Mouse (Mus musculus) T-helper 2 cell (primary cell): ENCODE measurements around the gene Rfx4.

Source experiments
- in situ Hi-C: fragments of 300-600 bp; cut with MboI, MseI; formaldehyde crosslinking; loops from one replicate; pipeline ENCODE4 v1.15.1; 2025; ENCODE audit warnings: high pct_unique_total_duplicates

Gene Rfx4

DNA sequence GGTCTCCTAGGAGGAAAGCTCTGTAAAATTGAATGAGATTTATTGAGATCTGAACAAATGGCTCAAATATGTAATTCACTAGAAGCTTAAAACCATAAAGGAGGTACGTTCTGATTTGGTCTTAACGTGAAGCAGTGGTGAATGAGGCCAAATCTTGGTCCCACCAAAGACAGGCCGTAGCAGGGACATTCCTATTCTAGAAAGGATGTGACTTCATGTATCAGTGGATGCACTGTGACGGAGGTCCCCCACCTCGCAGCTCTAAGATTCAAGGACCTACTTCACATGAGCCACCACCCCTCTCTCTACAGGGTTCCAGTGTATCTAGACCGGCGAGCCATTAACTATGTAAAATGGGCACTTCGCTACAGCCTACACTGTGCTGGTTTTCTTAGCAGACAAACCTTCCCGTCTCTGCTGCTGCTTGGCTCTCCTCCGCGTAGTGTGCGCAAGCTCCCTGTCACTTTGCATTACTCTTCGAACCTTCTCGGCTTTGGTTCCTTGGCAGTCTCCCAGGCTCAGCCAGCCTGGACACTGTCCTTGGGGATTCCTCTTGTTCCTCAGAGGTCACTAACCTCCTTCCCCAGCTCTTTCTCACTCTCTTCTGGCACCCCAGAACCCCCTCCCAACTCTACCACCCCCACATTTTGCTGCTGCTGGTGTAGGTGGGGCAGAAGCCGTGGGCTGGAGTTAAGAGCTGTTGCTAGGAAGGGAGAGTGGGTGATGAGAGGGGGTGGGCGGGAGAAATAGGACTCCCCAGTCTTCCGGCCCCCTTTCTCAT, 153.3 kb downstream of the Rfx4 start:
- in situ Hi-C loops = no loop called here

DNA sequence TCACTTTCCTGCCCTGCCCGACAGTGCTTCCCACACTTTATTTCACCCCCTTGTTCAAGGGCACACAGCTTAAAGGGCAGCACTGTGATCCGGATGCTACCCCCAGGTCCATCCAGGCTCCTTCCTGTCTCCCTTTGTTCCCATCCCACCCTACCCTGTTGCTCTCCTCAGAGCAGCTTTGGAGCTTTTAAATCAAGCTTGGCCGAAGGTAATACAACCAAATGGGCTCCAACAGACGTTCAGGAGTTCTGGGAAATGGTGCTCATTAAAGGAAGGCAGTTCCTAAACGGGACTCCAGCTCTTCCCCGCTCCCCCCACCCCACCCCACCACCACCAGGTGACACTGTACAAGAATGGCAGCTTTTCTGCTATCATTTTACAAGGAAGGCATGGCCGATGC, 154.3 kb downstream of the Rfx4 start:
- in situ Hi-C loops = no loop called here

DNA sequence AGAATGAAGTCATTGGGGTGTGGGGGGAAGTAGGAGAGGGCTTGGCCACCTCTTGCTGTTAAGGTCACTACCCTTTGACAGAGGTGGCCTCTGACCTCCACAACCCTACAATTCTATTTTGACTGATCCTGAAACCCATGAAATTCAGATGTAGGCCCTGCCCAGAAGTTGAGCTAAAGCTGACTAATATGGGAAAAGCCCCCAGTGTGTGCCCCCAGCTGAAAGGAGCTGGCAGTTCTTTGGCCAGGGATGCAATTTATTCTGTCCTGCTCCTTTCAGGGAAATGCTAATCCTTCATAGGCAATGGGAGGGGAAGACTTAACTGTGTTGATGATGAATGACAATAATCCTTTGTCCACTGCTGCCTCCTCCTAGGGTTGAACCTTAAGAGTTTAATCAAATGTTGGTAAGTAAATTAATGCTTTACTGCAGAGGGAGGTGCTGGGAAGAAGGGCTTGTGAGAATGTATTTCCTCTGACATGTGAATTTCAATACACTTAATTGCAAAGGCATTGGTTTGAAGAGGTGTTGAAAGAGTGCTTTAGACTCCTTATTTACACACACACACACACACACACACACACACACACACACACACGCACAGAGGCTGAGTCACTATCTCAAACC, 155.0 kb downstream of the Rfx4 start:
- in situ Hi-C loops = no loop called here

DNA sequence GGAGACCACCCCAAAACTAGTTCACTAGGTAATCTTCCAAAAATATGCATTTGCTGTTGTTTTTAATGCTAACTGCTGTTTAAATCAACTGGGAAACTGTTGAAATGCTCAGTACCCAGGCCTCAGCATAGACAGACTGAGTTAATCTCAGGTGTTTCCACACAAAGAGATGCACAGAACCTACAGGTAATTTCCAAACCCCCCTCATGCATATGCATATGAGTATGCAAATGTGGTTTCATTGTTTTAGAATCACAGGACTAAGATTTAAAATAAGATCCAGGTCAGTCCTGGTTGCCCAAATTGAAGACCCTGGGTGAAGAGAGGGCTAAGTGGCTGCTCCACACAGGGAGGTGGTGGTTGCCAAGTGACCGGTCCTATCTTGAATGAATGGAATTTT, 157.3 kb downstream of the Rfx4 start:
- in situ Hi-C loops = no loop called here

DNA sequence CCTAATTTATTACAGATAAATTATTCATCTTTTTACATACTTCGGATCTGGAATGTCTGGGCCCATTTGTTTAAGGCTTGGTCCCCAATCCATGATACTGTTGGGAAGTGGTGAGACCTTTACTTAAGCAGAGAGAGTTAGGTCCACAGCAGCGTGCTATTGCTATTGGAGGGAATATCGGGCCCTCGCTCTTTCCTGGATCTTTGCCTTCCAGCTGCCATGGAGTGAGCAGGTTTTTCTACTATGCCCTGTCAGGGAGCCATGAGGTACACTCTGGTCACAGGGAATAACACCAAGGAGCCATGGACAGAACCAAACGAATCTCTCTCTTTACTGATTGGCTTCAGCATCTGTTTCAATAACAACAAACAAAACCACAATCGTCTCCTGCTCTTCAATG, 159.6 kb downstream of the Rfx4 start:
- in situ Hi-C loops = no loop called here

DNA sequence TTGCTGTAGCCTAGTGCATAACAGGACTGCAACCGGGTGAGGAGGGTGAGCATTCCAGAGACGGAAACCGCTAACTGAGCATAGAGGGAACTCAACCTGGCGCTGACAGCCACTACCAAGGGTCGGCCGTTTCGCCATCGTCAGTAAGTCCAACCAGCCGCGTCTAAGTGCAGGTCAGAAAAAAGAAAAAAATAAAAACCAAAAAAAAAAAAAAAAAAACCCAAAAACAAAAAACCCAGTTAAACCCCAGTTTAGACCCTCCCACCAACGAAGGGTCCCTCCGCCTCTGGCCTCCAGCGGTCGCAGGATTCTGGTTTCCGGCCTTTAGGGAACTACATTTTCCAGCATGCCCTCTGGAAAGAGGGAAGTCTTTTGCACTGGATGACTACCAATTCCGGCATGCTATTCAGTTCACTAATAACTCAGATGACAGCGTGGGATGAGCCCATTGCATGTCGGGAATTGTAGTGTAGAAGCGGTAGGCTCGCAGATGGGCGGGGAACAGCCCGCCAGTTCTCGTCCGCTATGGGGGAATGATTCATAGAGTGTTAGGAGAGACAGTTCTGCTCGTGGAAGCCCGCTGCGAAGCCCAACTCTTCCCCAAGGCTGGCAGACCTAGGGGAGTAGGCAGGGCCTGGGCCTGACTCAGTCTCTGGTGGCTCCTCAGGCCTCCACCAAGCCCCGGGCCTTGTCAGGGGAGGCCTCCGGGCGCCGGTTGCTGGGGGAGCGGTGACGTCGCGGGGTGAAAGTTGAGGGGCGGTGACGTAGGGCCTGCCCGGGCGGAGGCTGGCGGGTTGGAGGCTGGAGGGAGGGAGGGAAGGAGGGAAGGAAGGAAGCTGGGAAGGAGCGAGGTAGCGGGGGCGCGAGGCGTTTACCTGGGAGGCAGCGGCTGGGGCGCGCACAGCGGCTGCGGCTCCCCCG, 161.2 kb downstream of the Rfx4 start, which contains the start of gene Ric8b:
TSS of gene Ric8b (plus strand) at position 807 of the 921 bp plus-strand sequence.
- in situ Hi-C loops = no loop called here

DNA sequence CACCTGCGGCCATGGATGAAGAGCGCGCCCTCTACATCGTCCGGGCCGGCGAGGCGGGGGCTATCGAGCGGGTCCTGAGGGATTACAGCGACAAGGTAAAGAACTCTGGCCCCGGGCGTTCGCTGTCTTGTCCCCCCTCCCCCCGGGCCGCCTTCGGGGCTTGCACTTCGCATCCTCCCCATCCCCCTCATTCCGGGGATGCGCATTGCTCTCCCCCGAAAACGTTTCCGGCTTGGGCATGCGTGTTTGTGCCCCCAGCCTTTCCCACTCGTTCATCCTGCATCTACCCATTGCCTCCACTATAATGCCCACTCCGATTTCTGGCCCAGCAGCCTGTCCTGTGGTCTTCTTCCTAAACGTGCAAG, 161.9 kb downstream of the Rfx4 start:
- in situ Hi-C loops = no loop called here

DNA sequence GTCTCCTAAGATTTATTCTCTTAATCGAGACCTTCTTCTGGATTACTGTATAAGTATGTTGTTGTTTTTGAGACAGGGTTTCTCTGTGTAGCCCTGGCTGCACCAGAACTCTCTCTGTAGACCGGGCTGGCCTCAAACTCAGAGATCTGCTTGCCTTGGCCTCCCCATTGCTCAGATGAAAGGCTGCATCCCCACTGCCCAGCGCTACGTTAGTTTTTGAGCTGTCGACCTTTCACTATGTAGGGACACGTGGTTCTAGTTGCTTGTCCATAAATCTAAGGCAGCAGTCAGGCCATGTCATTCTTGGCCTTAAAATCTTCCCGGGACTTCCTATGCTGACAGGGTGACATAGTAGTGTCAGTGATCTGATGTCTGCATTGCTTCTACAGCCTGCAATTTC, 170.5 kb downstream of the Rfx4 start:
- in situ Hi-C loops = no loop called here

DNA sequence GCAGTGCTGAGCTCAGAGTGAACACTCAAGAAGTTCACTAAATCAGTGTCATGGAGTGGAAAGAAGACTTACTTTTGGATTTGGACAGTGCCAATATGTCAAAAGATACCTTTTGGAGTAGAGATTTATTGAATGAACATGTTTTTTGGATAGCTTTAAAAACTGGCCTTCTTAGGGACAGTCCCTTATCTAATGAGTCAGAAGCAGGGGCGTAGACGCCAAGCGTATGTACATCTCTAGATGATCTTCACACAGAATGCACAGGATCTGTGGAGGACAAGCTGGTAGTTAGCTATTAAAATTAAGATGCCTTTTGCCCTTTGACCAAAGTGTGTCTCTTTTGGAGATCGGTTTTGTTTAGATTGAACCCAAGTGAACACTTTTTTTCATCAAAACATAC, 171.0 kb downstream of the Rfx4 start:
- in situ Hi-C loops = no loop called here

DNA sequence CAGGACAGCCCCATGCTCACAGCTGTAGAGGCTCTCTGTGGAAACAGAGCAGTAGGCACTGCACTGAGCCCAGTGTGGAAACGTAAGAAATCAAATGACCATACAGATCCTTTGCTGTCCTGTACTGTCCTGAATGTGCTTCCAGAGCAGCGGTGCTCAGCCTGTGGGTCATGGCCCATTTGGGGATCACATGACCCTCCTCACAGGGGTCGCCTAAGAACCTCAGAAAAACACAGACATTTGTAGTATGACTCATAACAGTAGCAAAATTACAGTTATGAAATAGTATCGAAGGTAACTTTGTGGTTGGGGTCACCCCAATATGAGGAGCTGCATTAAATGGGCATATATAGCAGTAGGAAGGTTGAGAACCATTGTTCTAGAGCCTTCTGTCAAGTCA, 172.6 kb downstream of the Rfx4 start:
- in situ Hi-C loops = no loop called here

DNA sequence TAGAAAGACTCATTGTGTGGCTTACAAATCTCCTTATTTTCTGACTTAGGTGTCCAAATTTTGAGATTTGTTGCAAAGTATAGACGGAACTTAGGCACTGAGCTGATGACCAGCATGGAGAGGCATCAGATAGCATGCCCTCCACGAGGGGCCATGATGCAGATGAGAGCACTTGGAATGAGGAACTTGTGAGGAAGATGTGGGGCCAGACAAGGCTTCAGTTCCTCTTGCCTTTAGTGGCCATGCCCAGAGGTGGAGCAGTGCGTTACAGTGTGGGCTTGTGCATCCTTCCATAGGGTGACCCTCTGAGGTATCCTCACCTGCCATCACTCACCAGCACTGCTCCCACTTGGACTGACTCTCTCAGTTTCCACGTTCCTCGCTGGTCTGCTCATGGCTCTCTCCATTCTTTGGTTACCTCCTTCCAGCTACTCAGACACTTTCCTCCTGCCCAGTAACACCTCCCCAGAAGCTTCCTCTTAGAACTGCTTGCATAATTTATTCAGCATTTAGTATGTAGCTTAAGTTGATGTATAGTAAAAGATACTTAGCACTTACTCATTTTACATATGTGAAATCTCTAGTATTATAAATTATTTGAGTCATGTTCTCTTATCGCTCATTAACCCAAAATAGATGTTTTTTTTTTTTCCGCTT, 179.8 kb downstream of the Rfx4 start:
- in situ Hi-C loops = no loop called here

DNA sequence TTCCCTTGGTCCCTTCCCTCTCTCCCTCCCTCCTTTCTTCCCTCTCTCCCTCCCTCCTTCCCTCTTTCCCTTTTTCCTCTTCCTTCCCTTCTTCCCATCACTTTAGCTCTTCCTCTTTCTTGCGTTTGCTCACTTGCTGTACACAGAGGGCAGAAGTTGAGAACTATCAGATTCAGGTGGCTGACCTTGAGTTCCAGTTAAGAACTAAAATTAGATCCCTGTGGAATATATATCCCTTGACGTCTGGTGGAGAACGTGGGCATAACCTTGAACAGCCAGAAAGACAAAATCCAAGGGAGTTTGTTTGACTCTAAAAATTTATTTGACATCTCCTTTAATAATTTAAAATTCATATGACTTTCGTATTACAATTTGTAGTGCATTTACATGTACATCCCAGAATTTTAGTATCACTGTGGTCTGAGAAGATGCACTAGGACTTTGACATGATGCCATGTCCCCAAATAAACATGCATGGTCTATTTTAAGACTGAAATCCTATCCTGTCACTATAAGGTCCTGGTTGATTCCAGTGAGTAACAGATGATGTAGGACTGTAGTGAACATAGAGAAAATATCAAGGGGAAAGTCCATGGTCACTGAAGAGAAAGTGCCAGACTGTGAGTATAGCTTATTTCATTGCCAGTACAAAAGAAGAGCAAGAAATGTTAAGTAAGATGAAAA, 181.1 kb downstream of the Rfx4 start:
- in situ Hi-C loops = no loop called here

DNA sequence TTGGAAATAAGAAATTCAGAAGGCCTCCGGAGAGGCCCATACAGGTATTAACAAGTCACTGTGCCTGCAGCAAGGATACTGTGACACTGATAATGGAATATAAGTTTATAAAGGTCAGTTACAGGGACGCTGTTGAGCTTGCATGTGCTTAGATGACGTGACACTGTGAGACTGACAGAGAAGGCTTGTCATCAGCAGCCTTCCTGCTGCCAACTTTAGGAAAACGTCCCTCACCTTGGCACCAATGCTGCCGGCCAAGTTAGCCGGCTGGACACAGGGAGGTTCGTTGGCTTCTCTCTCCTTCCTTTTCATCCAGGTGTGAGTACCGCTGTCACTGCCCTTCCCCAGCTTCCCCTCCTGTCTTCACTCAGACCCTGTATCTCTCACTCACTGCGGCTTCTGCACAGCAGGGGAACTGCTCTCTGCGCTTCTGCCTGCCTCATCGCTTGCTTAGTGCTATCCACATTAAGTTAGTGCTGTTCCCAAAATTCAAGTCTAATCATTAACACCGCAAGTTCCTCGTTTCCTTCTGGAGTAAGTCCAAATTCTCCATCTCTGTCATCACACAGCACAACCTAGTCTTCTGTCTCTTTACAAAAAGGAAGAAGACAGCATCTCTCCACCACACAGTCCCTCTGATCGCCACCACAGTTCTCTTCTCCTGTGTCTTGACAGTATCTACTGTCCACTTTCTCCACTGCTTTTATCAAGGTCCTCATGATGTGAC, 182.4 kb downstream of the Rfx4 start:
- in situ Hi-C loops = no loop called here

DNA sequence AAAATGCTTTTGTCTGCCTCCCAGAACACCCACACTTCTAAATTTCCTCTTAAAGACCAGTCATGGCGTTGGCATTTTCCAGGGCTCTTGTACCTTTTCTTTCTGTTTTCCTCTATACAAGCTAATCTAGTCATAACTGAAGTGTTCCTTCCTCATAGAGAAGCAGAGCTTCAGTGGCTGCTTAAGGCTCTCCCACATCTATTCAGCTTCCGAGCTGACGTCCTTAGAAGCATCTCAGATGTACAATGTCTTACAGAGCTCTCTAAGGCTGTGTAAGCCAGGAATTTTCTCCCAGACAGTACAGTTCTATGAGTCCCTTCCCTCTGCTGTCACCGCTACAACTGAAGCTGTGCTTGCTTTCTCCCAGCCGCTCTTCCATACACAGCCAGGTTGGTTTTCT, 183.0 kb downstream of the Rfx4 start:
- in situ Hi-C loops = no loop called here

DNA sequence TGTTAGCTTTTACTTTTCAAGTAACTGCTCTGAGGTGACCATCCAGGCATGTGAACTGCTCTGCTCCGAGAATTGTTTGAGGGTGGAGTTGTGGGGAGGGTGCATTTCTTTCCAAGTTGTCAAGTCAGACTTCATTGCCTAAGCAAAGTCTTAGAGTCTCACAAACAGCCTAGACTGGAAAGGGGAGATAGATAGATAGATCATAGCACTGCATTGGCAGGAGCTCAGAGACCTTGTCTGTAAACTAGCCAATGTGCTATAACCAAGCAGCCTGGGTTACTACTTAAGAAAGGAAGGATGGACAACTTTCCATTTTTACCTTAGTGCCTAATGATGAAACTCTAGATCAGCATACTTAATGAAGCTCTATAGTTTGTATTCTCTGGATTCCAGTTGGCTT, 184.5 kb downstream of the Rfx4 start:
- in situ Hi-C loops = no loop called here

DNA sequence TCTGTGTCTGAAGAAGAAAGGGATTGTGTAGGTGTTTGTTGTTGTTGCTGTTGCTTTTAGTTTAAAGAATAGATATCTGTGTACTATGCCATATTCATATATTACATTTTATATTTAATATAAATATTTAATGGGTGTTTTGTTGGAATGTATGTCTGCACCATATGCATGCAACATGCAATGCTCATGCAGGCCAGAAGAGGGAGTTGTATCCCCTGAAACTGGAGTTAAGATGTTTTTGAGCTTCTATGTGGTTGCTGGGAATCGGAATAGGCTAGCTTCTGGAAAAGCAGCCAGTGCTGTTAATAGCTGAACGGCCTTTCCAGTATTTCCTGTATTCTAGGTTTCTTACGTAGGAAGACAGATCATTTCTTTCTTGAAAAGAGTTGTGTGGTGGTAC, 189.8 kb downstream of the Rfx4 start:
- in situ Hi-C loops = no loop called here

DNA sequence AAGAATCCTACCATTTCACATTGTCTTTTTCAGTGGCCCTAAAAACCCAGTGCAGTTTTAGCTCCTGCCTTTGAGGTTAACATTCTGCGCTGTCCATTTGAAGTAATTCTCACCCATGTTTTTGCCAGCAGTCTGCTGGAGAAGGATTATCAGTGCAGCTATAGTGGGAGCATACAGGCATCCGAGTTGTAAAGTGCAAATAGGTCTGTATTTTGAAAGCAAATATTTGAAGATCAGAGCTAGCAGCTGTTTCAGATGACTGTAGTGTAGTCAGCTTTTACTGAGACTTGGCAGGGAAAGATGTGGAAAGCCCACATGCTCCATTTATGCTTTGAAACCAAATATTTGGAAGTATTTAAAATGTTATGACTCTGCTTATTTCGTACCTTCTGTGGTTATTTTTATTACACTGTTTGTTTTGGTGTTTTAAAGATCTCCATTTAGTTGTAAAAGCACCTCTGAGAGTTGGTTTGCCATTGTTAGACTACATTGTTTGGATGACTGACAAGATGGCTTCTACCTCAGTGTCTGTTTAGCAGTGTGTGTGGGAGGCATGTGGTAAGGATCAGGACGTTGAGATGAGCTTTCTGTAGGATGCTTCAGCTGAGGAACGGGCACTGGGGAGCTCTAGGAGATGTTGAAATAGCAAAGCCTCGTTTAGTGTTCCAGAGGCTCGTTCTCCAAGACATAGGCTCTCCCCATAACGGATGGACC, 193.3 kb downstream of the Rfx4 start:
- in situ Hi-C loops = no loop called here

DNA sequence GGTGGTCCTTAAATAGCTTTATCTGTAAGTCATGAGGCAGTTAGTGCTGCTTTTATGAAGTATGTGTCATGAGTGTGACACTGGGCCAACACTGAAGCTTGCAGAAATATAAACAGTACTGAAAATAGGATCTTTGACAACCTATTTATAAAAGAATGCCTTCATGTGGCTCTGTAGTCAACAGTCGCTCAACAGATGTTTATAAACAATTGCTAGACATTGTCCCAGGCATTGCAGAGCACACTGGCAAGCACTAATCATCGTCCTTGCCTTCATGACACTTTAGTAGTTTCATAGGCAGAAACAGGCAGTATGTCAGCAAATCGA, 193.8 kb downstream of the Rfx4 start:
- in situ Hi-C loops = no loop called here

DNA sequence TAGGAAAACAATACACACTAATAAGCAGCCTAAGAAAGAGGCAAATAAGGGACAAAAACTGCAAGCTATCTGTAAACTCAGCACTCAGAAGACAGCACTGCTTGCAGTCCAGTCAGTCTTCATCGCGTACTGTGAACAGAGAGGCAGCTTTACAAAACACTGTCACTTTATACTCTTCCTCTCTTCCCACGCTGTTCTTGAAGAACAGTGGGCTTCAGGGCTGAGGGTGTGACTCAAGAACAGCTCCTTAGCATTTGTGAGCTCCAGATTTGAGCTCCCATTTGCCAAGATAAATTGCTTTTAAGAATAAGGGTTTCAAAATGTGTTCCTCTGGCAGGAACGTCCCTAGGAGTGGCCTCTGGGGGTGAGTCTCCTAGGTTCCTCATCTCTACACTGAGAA, 194.5 kb downstream of the Rfx4 start:
- in situ Hi-C loops = no loop called here

DNA sequence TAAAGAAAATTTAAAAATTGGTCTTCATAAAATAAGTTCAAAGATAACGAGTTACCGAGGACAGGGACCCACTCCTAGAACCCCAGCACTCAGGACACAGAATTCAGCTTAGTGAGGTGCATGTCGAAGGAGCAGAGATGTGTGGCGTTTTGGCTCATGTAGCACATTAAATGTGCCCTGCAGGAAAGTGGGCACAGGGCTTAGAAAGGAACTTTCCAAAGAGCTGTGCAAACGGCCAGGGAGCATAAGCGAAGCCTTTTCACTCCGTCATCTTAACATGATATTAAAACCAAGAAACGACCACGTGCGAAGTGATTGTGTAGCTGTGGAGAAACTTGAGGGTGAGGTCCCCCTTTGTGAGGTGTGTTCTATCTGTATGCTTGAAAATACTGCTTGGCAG, 198.4 kb downstream of the Rfx4 start:
- in situ Hi-C loops = no loop called here
